Mouse (Mus musculus) heart, adult 2 months (tissue): ENCODE results near the gene Casp1. TPM values are rescaled to one million over a fixed set of nuclear protein-coding genes. Genes with fewer than 3 reads are reported as not detected.

ENCODE experiments used
- DNase-seq, 2 experiments: peaks; one replicate each; pipeline ENCODE4 v3.0.0; 2021
- H3K27ac ChIP-seq: fragments of 200-600 bp; 2 replicates; pipeline ENCODE4 v1.8.1; 2022
- H3K27me3 ChIP-seq: fragments of 200-500 bp; 2 replicates; pipeline ENCODE4 v1.6.1; 2012; ENCODE audit warnings: mild to moderate bottlenecking, low read length, inconsistent platforms, mixed read lengths; ENCODE audit not compliant: control insufficient read depth, insufficient read depth
- H3K36me3 ChIP-seq: fragments of 200-500 bp; 2 replicates; pipeline ENCODE4 v1.6.1; 2012; ENCODE audit warnings: low read length, inconsistent platforms; ENCODE audit not compliant: control insufficient read depth, insufficient read depth
- H3K4me1 ChIP-seq: fragments of 200-500 bp; 2 replicates; pipeline ENCODE4 v1.6.1; 2011; ENCODE audit warnings: low read length; ENCODE audit not compliant: control insufficient read depth, insufficient read depth
- H3K4me3 ChIP-seq: fragments of 200-600 bp; 2 replicates; pipeline ENCODE4 v1.8.1; 2022
- H3K79me2 ChIP-seq: fragments of 200-500 bp; replicated peaks from 2 replicates; pipeline ENCODE4 v1.6.1; 2012; ENCODE audit warnings: mild to moderate bottlenecking, inconsistent platforms, low read length, moderate library complexity, mixed read lengths; ENCODE audit not compliant: control insufficient read depth, insufficient read depth
- H3K9ac ChIP-seq: fragments of 200-500 bp; 2 replicates; pipeline ENCODE4 v1.6.1; 2012; ENCODE audit warnings: low read depth, mild to moderate bottlenecking, control low read depth, inconsistent platforms, low read length, mixed read lengths
- CTCF ChIP-seq: fragments of 200-600 bp; IDR thresholded peaks from 2 replicates; pipeline ENCODE4 v1.8.1; 2022; ENCODE audit warnings: antibody characterized with exemption, mild to moderate bottlenecking, moderate library complexity
- EP300 ChIP-seq: fragments of 200-500 bp; IDR thresholded peaks from 2 replicates; pipeline ENCODE4 v1.6.1; 2011; ENCODE audit warnings: low read depth, low read length, control low read depth; ENCODE audit not compliant: insufficient read depth
- POLR2A ChIP-seq: fragments of 200-500 bp; IDR thresholded peaks from 2 replicates; pipeline ENCODE4 v1.6.1; 2011; ENCODE audit warnings: mild to moderate bottlenecking, low read depth, low read length, control low read depth; ENCODE audit not compliant: insufficient read depth
- WGBS: fragments of 180-500 bp; shearing (Covaris S2); methylation state at CpG from one replicate; pipeline ENCODE4 v1.1.7; 2018; 5-methylcytosine and 5-hydroxymethylcytosine counted together
- intact Hi-C: fragments of 180-260 bp; cut with DNase I; formaldehyde crosslinking; loops from one replicate; pipeline ENCODE4 v1.15.1; 2025
- polyA plus RNA-seq: library from polyadenylated mRNA; depleted of rRNA; stranded (reverse); fragments of >200 nt; gene quantifications from 2 replicates; pipeline ENCODE4 v1.2.3, GENCODE M21; 2012
- total RNA-seq, 2 experiments: library from RNA; stranded (reverse); gene quantifications; 2 replicates each; pipeline ENCODE4 v1.2.3; 2021

Casp1 gene
- total and polyA plus RNA-seq, 3 experiments = 0.39 to 1.4 (median 0.93) TPM

GRCm38 (mm10) chr9:5328204-5328603 is 29.9 kb downstream of the Casp1 start:
- H3K27me3 ChIP-seq = no peaks in the 10 kb centered on the region
- H3K79me2 ChIP-seq = no peaks in the 10 kb centered on the region
- intact Hi-C loops = no loop called here
- H3K36me3 ChIP-seq = no peaks in the 10 kb centered on the region; the same call in 1 of the 2 replicates
- TF ChIP-seq POLR2A (no peak), EP300 (no peak), CTCF (no peak)
- H3K9ac ChIP-seq = no peak overlapping the region
- H3K27ac ChIP-seq = no peak overlapping the region
- H3K4me1 ChIP-seq = no peaks in the 10 kb centered on the region
- WGBS = 34% methylated on average over 3 of the region's 3 CpGs
- DNase-seq = no peak
- no peak overlapping the region for H3K4me3 ChIP-seq

GRCm38 (mm10) chr9:5332441-5332840 is 34.1 kb downstream of the Casp1 start:
- DNase-seq = no peak
- Histone ChIP-seq H3K27ac (no peak overlapping the region), H3K27me3 (no peaks in the 10 kb centered on the region), H3K4me3 (no peak overlapping the region), H3K79me2 (no peaks in the 10 kb centered on the region), H3K9ac (no peak overlapping the region), H3K4me1 (no peaks in the 10 kb centered on the region), H3K36me3 (no peaks in the 10 kb centered on the region; the same call in 1 of the 2 replicates)
- TF ChIP-seq CTCF = no peak
- TF ChIP-seq POLR2A = no peak
- intact Hi-C loops = no loop called here

DNA sequence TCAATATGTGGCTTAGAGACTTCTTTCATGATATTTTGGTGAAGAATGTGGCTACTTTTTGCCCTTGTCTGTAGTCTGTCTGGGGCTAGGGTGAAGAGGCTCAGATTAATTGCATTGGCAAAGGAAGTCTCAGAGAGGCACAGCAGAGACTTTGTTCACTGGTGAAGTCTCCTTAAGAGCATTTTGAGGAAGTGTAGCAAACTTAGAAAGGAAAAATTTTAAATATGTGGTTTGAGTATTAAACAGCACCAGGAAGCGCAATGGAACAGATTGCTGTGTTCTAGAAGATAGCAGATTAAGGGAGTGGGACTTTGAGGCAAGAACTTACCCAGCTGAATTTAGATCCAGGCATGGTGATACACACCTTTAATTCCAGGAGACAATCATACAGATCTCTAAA is 35.1 kb downstream of the Casp1 start:
- Histone ChIP-seq H3K36me3 (no peaks in the 10 kb centered on the region; the same call in 1 of the 2 replicates), H3K27me3 (no peaks in the 10 kb centered on the region), H3K4me3 (no peak overlapping the region), H3K79me2 (no peaks in the 10 kb centered on the region), H3K9ac (no peak overlapping the region), H3K4me1 (no peaks in the 10 kb centered on the region), H3K27ac (no peak overlapping the region)
- TF ChIP-seq POLR2A = no peak
- TF ChIP-seq CTCF = no peak
- no peak for TF ChIP-seq EP300
- DNase-seq = no peak
- WGBS = 74% methylated on average over 1 of the region's 1 CpGs
- intact Hi-C loops = no loop called here

DNA sequence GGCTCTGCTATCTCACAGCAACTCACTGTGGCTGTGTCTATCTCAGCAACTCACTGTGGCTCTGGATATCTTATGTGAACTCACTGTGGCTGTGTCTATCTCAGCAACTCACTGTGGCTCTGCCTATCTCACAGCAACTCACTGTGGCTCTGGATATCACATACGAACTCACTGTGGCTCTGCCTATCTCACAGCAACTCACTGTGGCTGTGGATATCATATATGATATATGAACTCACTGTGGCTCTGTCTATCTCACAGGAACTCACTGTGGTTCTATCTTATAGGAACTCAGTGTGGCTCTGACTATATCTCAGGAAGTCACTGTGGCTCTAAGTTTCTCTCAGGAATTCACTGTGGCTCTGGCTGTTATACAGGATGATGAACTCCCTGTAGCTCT is 44.8 kb downstream of the Casp1 start:
- intact Hi-C loops = no loop called here
- H3K9ac ChIP-seq = no peak overlapping the region
- no peak for TF ChIP-seq CTCF
- TF ChIP-seq EP300 = no peak
- no peak for TF ChIP-seq POLR2A
- H3K79me2 ChIP-seq = no peaks in the 10 kb centered on the region
- H3K4me1 ChIP-seq = peaks cover 3% of the 10 kb centered on the region
- DNase-seq = no peak
- H3K27me3 ChIP-seq = no peaks in the 10 kb centered on the region
- H3K27ac ChIP-seq = no peak overlapping the region
- no peak overlapping the region for H3K4me3 ChIP-seq
- H3K36me3 ChIP-seq = no peaks in the 10 kb centered on the region; the same call in none of the 2 replicates
- WGBS = 39% methylated on average over 1 of the region's 1 CpGs

GRCm38 (mm10) chr9:5344090-5344489 is 45.8 kb downstream of the Casp1 start:
- H3K9ac ChIP-seq = no peak overlapping the region
- no peaks in the 10 kb centered on the region for H3K79me2 ChIP-seq
- no peaks in the 10 kb centered on the region for H3K27me3 ChIP-seq
- 59% methylated on average over 4 of the region's 4 CpGs for WGBS
- intact Hi-C loops = loop anchor here (2.0 kb wide), 1 partner anchor 35 kb away; the partner anchor contains the start of gene Casp4
- no peak overlapping the region; the same call in 1 of the 2 replicates for H3K27ac ChIP-seq
- TF ChIP-seq EP300 = no peak
- TF ChIP-seq POLR2A = no peak
- no peak for TF ChIP-seq CTCF
- no peak overlapping the region for H3K4me3 ChIP-seq
- peaks cover 3% of the 10 kb centered on the region for H3K4me1 ChIP-seq
- no peak for DNase-seq
- H3K36me3 ChIP-seq = no peaks in the 10 kb centered on the region; the same call in none of the 2 replicates

DNA sequence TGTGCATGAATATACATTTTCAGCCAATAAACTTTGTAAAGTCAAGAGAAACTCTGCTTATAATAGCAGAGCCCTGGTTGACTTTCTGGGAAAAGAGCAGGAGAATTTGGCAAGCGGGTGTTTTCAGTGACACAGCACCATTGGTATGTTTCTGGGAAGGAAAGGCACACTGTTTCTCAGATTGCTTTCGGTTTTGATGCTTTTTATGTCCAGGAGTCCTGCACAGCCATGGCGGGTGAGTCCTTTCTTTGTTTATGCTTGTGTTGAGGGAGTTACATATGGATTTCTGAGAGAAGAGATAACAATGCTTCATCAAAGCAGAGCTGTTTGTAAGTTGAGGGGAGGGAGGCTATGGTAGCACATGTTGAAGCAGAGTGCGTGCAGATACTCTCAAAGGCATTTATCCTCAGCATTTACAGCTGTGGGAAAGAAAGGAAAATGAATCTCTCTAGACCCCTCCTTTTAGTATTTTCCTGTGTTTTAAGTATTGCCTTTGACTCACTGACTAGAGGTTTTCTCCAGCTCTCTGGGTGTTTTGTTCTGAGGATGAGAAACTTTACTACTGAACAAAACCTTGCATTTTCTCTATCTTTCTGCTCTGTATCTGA is 47.1 kb downstream of the Casp1 start, which contains the start of gene Casp12:
Gene Casp12, plus strand, starts transcription at position 140 of the 608 bp plus-strand sequence.
- Histone ChIP-seq H3K9ac (peak within 1 kb of the TSS; percentile 68), H3K27ac (peak within 1 kb of the TSS; percentile 84), H3K79me2 (no peaks in the 10 kb centered on the region), H3K4me3 (peak within 1 kb of the TSS; percentile 42), H3K4me1 (peaks cover 3% of the 10 kb centered on the region), H3K27me3 (no peaks in the 10 kb centered on the region), H3K36me3 (no peaks in the 10 kb centered on the region; the same call in none of the 2 replicates)
- TF ChIP-seq POLR2A (peak; percentile 47; the same call in 1 of the 2 replicates), EP300 (no peak), CTCF (no peak)
- intact Hi-C loops = loop anchor here (2.0 kb wide), 1 partner anchor 37 kb away; the partner anchor contains the start of gene Casp4
- 30% methylated on average over 4 of the region's 4 CpGs for whole genome bisulfite sequencing
- peak; percentile 36 to 45 for DNase-seq
